Mouse (Mus musculus) neural tube, embryonic 11.5 days (tissue): ENCODE results near the gene Ydjc. TPM values are rescaled to one million over a fixed set of nuclear protein-coding genes. Genes with fewer than 3 reads are reported as not detected.

ENCODE experiments used
- ATAC-seq: fragments of 200-750 bp; cut with Nextera tagmentation; 2 replicates; pipeline ENCODE4 v1.8.0; 2017; ENCODE audit warnings: moderate number of reproducible peaks, mild to moderate bottlenecking, moderate TSS enrichment, moderate library complexity; ENCODE audit not compliant: insufficient read depth, low FRiP score, low TSS enrichment
- DNase-seq: peaks from one replicate; pipeline ENCODE4 v3.0.0-alpha.2; 2015; ENCODE audit warnings: low spot score
- H3K27ac ChIP-seq: fragments of 300-500 bp; sonication (generic); 2 replicates; pipeline ENCODE4 v1.5.1; 2014; ENCODE audit warnings: low read depth, mild to moderate bottlenecking, low read length
- H3K27me3 ChIP-seq: fragments of 300-500 bp; sonication (generic); 2 replicates; pipeline ENCODE4 v1.6.1; 2014; ENCODE audit warnings: mild to moderate bottlenecking, low read length, mixed read lengths; ENCODE audit not compliant: control insufficient read depth, insufficient read depth
- H3K36me3 ChIP-seq: fragments of 300-500 bp; sonication (generic); 2 replicates; pipeline ENCODE4 v1.6.1; 2014; ENCODE audit warnings: mild to moderate bottlenecking, low read length, moderate library complexity, mixed read lengths; ENCODE audit not compliant: control insufficient read depth, insufficient read depth
- H3K4me1 ChIP-seq: fragments of 300-500 bp; sonication (generic); 2 replicates; pipeline ENCODE4 v1.6.1; 2014; ENCODE audit warnings: low read length, mixed read lengths; ENCODE audit not compliant: control insufficient read depth, insufficient read depth
- H3K4me2 ChIP-seq: fragments of 300-500 bp; sonication (generic); 2 replicates; pipeline ENCODE4 v1.6.1; 2014; ENCODE audit warnings: low read depth, mild to moderate bottlenecking, moderate library complexity
- H3K4me3 ChIP-seq: fragments of 300-500 bp; sonication (generic); 2 replicates; pipeline ENCODE4 v1.5.1; 2014; ENCODE audit warnings: low read depth, low read length
- H3K9ac ChIP-seq: fragments of 300-500 bp; sonication (generic); 2 replicates; pipeline ENCODE4 v1.6.1; 2014; ENCODE audit warnings: mild to moderate bottlenecking, low read length
- H3K9me3 ChIP-seq: fragments of 300-500 bp; sonication (generic); 2 replicates; pipeline ENCODE4 v1.6.1; 2016; ENCODE audit warnings: low read length; ENCODE audit not compliant: control insufficient read depth
- WGBS: fragments of 180-500 bp; shearing (Covaris S2); extraction: QIAGEN DNeasy Blood & Tissue Kit; methylation state at CpG from one replicate; pipeline ENCODE4 v1.1.7; 2014; 5-methylcytosine and 5-hydroxymethylcytosine counted together
- microRNA counts: library from miRNA; unstranded; fragments of <30 nt; microRNA quantifications from one replicate; lab custom pipeline; 2015
- microRNA-seq: library from miRNA; unstranded; fragments of <30 nt; microRNA quantifications from one replicate; pipeline ENCODE4, GENCODE M21; 2016
- polyA plus RNA-seq: library from polyadenylated mRNA; unstranded; fragments of >200 nt; fragmentation: Nextera tagmentation; extraction: Ambion mirVana; gene quantifications from 2 replicates; pipeline ENCODE4 v1.2.1, GENCODE M21; 2014

Gene Ydjc
- polyA plus RNA-seq, 1 experiment from 2014 or later, result 12.5 TPM

- no peak overlapping the region for H3K27ac ChIP-seq
- WGBS, result 71% methylated on average over 2 of the region's 2 CpGs
- H3K36me3 ChIP-seq, result no peaks in the 10 kb centered on the region
- ATAC-seq (no peak), DNase-seq (no peak)
- no peaks in the 10 kb centered on the region for H3K9me3 ChIP-seq
- H3K4me3 ChIP-seq, result no peak overlapping the region
- H3K9ac ChIP-seq, result no peak overlapping the region
- H3K4me2 ChIP-seq, result no peak overlapping the region
- H3K27me3 ChIP-seq, result no peaks in the 10 kb centered on the region
- H3K4me1 ChIP-seq, result peaks cover 13% of the 10 kb centered on the region
Measured at GRCm38 (mm10) chr16:17201977-17202376, 57.6 kb downstream of the Ydjc start.

GRCm38 (mm10) chr16:17202549-17202948 is 58.1 kb downstream of the Ydjc start, which contains the start of gene Ube2l3:
TSS of gene Ube2l3 (minus strand) at chr16:17202649.
- H3K9me3 ChIP-seq, result no peaks in the 10 kb centered on the region
- no peak within 1 kb of the TSS for H3K9ac ChIP-seq
- H3K27ac ChIP-seq, result no peak within 1 kb of the TSS
- H3K4me1 ChIP-seq, result peaks cover 13% of the 10 kb centered on the region
- no peak for ATAC-seq
- peak within 1 kb of the TSS; percentile 100 for H3K4me3 ChIP-seq
- H3K4me2 ChIP-seq, result no peak within 1 kb of the TSS
- no peaks in the 10 kb centered on the region for H3K36me3 ChIP-seq
- DNase-seq, result no peak
- no peaks in the 10 kb centered on the region for H3K27me3 ChIP-seq
- 91% methylated on average over 1 of the region's 1 CpGs for whole genome bisulfite sequencing

- WGBS, result 4% methylated on average over 6 of the region's 6 CpGs
- Histone ChIP-seq H3K4me3 (no peak overlapping the region), H3K27me3 (peaks cover 3% of the 10 kb centered on the region; the same call in 1 of the 2 replicates), H3K9ac (no peak overlapping the region), H3K27ac (no peak overlapping the region), H3K4me1 (peaks cover 9% of the 10 kb centered on the region), H3K4me2 (no peak overlapping the region), H3K9me3 (no peaks in the 10 kb centered on the region), H3K36me3 (no peaks in the 10 kb centered on the region)
- no peak for ATAC-seq
- no peak for DNase-seq
Measured at GRCm38 (mm10) chr16:17204990-17205389, 60.6 kb downstream of the Ydjc start.

GRCm38 (mm10) chr16:17208389-17209361 is 64.3 kb downstream of the Ydjc start, which contains the start of gene Rimbp3:
TSS of gene Rimbp3 (plus strand) at chr16:17208603.
- peaks cover 10% of the 10 kb centered on the region for H3K4me1 ChIP-seq
- ATAC-seq (peak; percentile 86), DNase-seq (peak; percentile 96)
- peak within 1 kb of the TSS; percentile 80 for H3K9ac ChIP-seq
- H3K36me3 ChIP-seq, result no peaks in the 10 kb centered on the region
- no peaks in the 10 kb centered on the region for H3K9me3 ChIP-seq
- under 1% methylated on average over 85 of the region's 85 CpGs for WGBS
- H3K27ac ChIP-seq, result peak within 1 kb of the TSS; percentile 78
- H3K4me3 ChIP-seq, result peak within 1 kb of the TSS; percentile 59
- H3K4me2 ChIP-seq, result peak within 1 kb of the TSS; percentile 98
- peaks cover 3% of the 10 kb centered on the region; the same call in 1 of the 2 replicates for H3K27me3 ChIP-seq

GRCm38 (mm10) chr16:17209404-17209960 is 65.1 kb downstream of the Ydjc start:
- H3K9me3 ChIP-seq, result no peaks in the 10 kb centered on the region
- peak overlapping the region; percentile 80 for H3K9ac ChIP-seq
- H3K4me3 ChIP-seq, result peak overlapping the region; percentile 59
- H3K27me3 ChIP-seq, result peaks cover 3% of the 10 kb centered on the region; the same call in 1 of the 2 replicates
- H3K4me2 ChIP-seq, result peak overlapping the region; percentile 98
- WGBS, result 2% methylated on average over 37 of the region's 37 CpGs
- H3K4me1 ChIP-seq, result peaks cover 10% of the 10 kb centered on the region
- peak overlapping the region; percentile 78 for H3K27ac ChIP-seq
- no peak for ATAC-seq
- H3K36me3 ChIP-seq, result no peaks in the 10 kb centered on the region
- DNase-seq, result no peak

MicroRNA genes within 50 kb of the gene (microRNA counts, 519-probe panel; counts per million panel counts)
- 5,793 counts per million, percentile 94 among the panel's probes with 10 or more counts for microRNA mmu-miR-130b (lab: Ali Mortazavi, UCI)
- microRNA mmu-miR-301b (lab: Ali Mortazavi, UCI), result 3,583 counts per million, percentile 70 among the panel's probes with 10 or more counts

Small RNAs within 50 kb of the gene (microRNA-seq; reads per million reads assigned to microRNA genes)
- 9,113 reads per million, percentile 95 among the genes with 10 or more reads in this experiment for gene Mir130b
- gene Mir301b, result 136 reads per million, percentile 55 among the genes with 10 or more reads in this experiment

Other genes with a start within 250 kb of the Ydjc start
- gene Ppm1f, start 248.2 kb upstream of the Ydjc start, polyA plus RNA-seq, result 21.7 and 24.3 TPM in 2 replicates
- 218 and 224 TPM in 2 replicates for gene Mapk1, start 161.2 kb upstream of the Ydjc start, polyA plus RNA-seq
- 96.2 and 106 TPM in 2 replicates for gene Ypel1, start 74.9 kb upstream of the Ydjc start, polyA plus RNA-seq
- 150 and 156 TPM in 2 replicates for gene Ppil2, start 33.4 kb upstream of the Ydjc start, polyA plus RNA-seq
- 97.3 and 105 TPM in 2 replicates for gene 2610318N02Rik, start 19.5 kb upstream of the Ydjc start, polyA plus RNA-seq
- 65.7 and 72.2 TPM in 2 replicates for gene Sdf2l1, start 12.2 kb upstream of the Ydjc start, polyA plus RNA-seq
- 0.97 and 1.2 TPM in 2 replicates for gene Ccdc116, start 2.6 kb downstream of the Ydjc start, polyA plus RNA-seq
- 397 and 405 TPM in 2 replicates for gene Ube2l3, start 58.0 kb downstream of the Ydjc start, polyA plus RNA-seq
- gene Rimbp3, start 64.0 kb downstream of the Ydjc start, polyA plus RNA-seq, result 1.1 TPM in 2 replicates
- gene Hic2, start 89.0 kb downstream of the Ydjc start, polyA plus RNA-seq, result 10.0 and 11.2 TPM in 2 replicates
- gene Tmem191c, start 131.5 kb downstream of the Ydjc start, polyA plus RNA-seq, result 6.7 and 6.8 TPM in 2 replicates
- gene Serpind1, start 186.8 kb downstream of the Ydjc start, polyA plus RNA-seq, result 0.15 and 0.23 TPM in 2 replicates